Mouse (Mus musculus) bone marrow macrophage, adult 2 months (primary cell): ENCODE data around the gene Aldh2.

Source experiments
- CTCF ChIP-seq: IDR thresholded peaks from 2 replicates; pipeline ENCODE4 v1.5.1; 2012; ENCODE audit warnings: low read depth, mild to moderate bottlenecking, low read length, moderate library complexity
- POLR2A ChIP-seq: IDR thresholded peaks from 2 replicates; pipeline ENCODE4 v1.6.1; 2012; ENCODE audit warnings: mild to moderate bottlenecking, low read depth, low read length, borderline replicate concordance

GRCm38 (mm10) chr5:121585005-121585404 lies 8.6 kb downstream of the Aldh2 start:
- TF ChIP-seq POLR2A (no peak), CTCF (no peak)
